ENCODE assay signal across 23 mouse cellular contexts in the genomic region with DNA sequence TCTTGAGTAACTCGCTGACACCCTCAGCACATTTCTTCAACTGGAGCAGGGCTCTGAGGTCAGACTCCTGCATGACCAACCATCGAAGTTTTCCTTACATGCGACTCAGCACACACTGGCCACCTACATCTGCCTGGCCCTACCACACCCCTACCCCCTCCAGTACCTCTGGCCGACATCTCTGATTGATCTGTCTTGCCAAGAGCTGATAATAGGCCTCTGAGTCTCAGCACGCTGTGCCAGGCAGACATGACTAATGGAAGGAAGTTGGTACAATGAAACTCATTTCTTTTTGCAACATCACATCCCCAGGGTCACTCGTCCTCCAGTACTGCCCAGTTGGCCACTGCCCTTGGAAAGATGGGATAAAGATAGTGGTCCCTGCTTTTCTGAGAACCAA.
"Had no signal": no experiment of that assay in that cellular context is flagged by ENCODE, and none has a peak within 500 bp of the region (broad histone marks: within the 10 kb centered on the region; RNA-seq: fewer than 3 reads in every experiment).

No protein-coding gene starts in this region.

- H3K36me3 ChIP-seq: liver, embryonic 15.5 days; midbrain, embryonic 13.5 days; neural tube, embryonic 13.5 days had no signal

- H3K9me3 ChIP-seq: kidney, embryonic 15.5 days; limb, embryonic 10.5 days; limb, embryonic 13.5 days; liver, embryonic 12.5 days; liver, embryonic 15.5 days; lung, embryonic 15.5 days; megakaryocyte, embryonic 14.5 days; midbrain, embryonic 10.5 days; midbrain, embryonic 13.5 days; neural tube, embryonic 13.5 days; stomach, embryonic 15.5 days had no signal

- H3K27ac ChIP-seq: kidney, embryonic 15.5 days; limb, embryonic 10.5 days; limb, embryonic 13.5 days; liver, embryonic 12.5 days; liver, embryonic 15.5 days; lung, embryonic 15.5 days; midbrain, embryonic 10.5 days; midbrain, embryonic 13.5 days; neural tube, embryonic 13.5 days; stomach, embryonic 15.5 days had no signal

- H3K9ac ChIP-seq: kidney, embryonic 15.5 days; limb, embryonic 13.5 days; liver, embryonic 12.5 days; liver, embryonic 15.5 days; lung, embryonic 15.5 days; midbrain, embryonic 13.5 days; neural tube, embryonic 13.5 days; stomach, embryonic 15.5 days had no signal

- DNase-seq: kidney, postnatal 10 days; kidney, postnatal 36 days; liver; lung, adult 18-20 months; lung, postnatal 10 days; lung, postnatal 36 days; right cerebral cortex, adult 18-20 months; right cerebral cortex, postnatal 14 days; right cerebral cortex, postnatal 4 days; thymus, postnatal 25 days had no signal

- H3K4me2 ChIP-seq: kidney, embryonic 15.5 days; limb, embryonic 13.5 days; liver, embryonic 12.5 days; liver, embryonic 15.5 days; lung, embryonic 15.5 days; midbrain, embryonic 13.5 days; neural tube, embryonic 13.5 days; stomach, embryonic 15.5 days had no signal

- H3K4me1 ChIP-seq: limb, embryonic 13.5 days; liver, embryonic 12.5 days; liver, embryonic 15.5 days; lung, embryonic 15.5 days; megakaryocyte, embryonic 14.5 days; midbrain, embryonic 10.5 days; midbrain, embryonic 13.5 days had no signal

- H3K4me3 ChIP-seq: kidney, embryonic 15.5 days; limb, embryonic 10.5 days; limb, embryonic 13.5 days; liver, embryonic 12.5 days; liver, embryonic 15.5 days; lung, embryonic 15.5 days; megakaryocyte, embryonic 14.5 days; midbrain, embryonic 10.5 days; midbrain, embryonic 13.5 days; myocyte; neural tube, embryonic 13.5 days; stomach, embryonic 15.5 days had no signal

- ATAC-seq: liver, embryonic 12.5 days; midbrain, embryonic 13.5 days; midbrain, embryonic 16.5 days had no signal

- H3K27me3 ChIP-seq: kidney, embryonic 15.5 days; limb, embryonic 13.5 days; liver, embryonic 12.5 days; liver, embryonic 15.5 days; lung, embryonic 15.5 days; midbrain, embryonic 13.5 days; neural tube, embryonic 13.5 days; stomach, embryonic 15.5 days had no signal
